Mouse (Mus musculus) lung, embryonic 16.5 days (tissue): ENCODE data around the gene 1700088E04Rik. TPM values are rescaled to one million over a fixed set of nuclear protein-coding genes. Genes with fewer than 3 reads are reported as not detected.

Experiments used
- polyA plus RNA-seq: library from polyadenylated mRNA; unstranded; fragments of >200 nt; fragmentation: Nextera tagmentation; extraction: Ambion mirVana; gene quantifications from 2 replicates; pipeline ENCODE4 v1.2.1, GENCODE M21; 2015

The 1700088E04Rik gene
- polyA plus RNA-seq, 1 experiment from 2014 or later, result 16.3 TPM

Other genes starting within 250 kb of the 1700088E04Rik start
- gene Gm49510, start 241.6 kb downstream of the 1700088E04Rik start, polyA plus RNA-seq, result 0.16 and 0.59 TPM in 2 replicates
- gene Sh3bp1, start 241.5 kb downstream of the 1700088E04Rik start, polyA plus RNA-seq, result 37.3 and 41.8 TPM in 2 replicates
- 6.8 and 8.0 TPM in 2 replicates for gene Pdxp, start 227.3 kb downstream of the 1700088E04Rik start, polyA plus RNA-seq
- 796 and 862 TPM in 2 replicates for gene Lgals1, start 214.5 kb downstream of the 1700088E04Rik start, polyA plus RNA-seq
- 43.0 and 48.3 TPM in 2 replicates for gene Nol12, start 206.3 kb downstream of the 1700088E04Rik start, polyA plus RNA-seq
- gene Triobp, start 193.5 kb downstream of the 1700088E04Rik start, polyA plus RNA-seq, result 44.6 and 51.3 TPM in 2 replicates
- gene H1f0, start 112.8 kb downstream of the 1700088E04Rik start, polyA plus RNA-seq, result 516 and 576 TPM in 2 replicates
- gene Galr3, start 99.4 kb downstream of the 1700088E04Rik start, polyA plus RNA-seq, result not detected in 2 replicates
- 52.6 and 56.7 TPM in 2 replicates for gene Ankrd54, start 78.4 kb downstream of the 1700088E04Rik start, polyA plus RNA-seq
- 196 and 209 TPM in 2 replicates for gene Eif3l, start 66.1 kb downstream of the 1700088E04Rik start, polyA plus RNA-seq
- 6.9 and 7.8 TPM in 2 replicates for gene Micall1, start 32.4 kb downstream of the 1700088E04Rik start, polyA plus RNA-seq
- gene Polr2f, start 244 bp downstream of the 1700088E04Rik start, polyA plus RNA-seq, result 255 and 267 TPM in 2 replicates
- 0.67 and 0.82 TPM in 2 replicates for gene Sox10, start 24.0 kb upstream of the 1700088E04Rik start, polyA plus RNA-seq
- gene Pick1, start 87.9 kb upstream of the 1700088E04Rik start, polyA plus RNA-seq, result 41.2 and 48.4 TPM in 2 replicates
- gene Gm49486, start 88.1 kb upstream of the 1700088E04Rik start, polyA plus RNA-seq, result 0.28 and 0.67 TPM in 2 replicates
- gene Slc16a8, start 113.5 kb upstream of the 1700088E04Rik start, polyA plus RNA-seq, result 0.13 and 0.19 TPM in 2 replicates
- gene Baiap2l2, start 144.3 kb upstream of the 1700088E04Rik start, polyA plus RNA-seq, result 4.1 and 6.2 TPM in 2 replicates
- 20.1 and 22.4 TPM in 2 replicates for gene Pla2g6, start 187.1 kb upstream of the 1700088E04Rik start, polyA plus RNA-seq
- 5.2 and 6.5 TPM in 2 replicates for gene Maff, start 205.4 kb upstream of the 1700088E04Rik start, polyA plus RNA-seq